Mouse (Mus musculus) heart, adult 2 months (tissue): ENCODE results near the gene Cdc16. TPM values are rescaled to one million over a fixed set of nuclear protein-coding genes. Genes with fewer than 3 reads are reported as not detected.
"Not testable (repeated sequence)": the region's sequence is repeated elsewhere in the genome, so short reads cannot be mapped to it uniquely, and the experiment has no call there.

Experiments
- DNase-seq, 2 experiments: peaks; one replicate each; pipeline ENCODE4 v3.0.0; 2021
- H3K27ac ChIP-seq: fragments of 200-600 bp; 2 replicates; pipeline ENCODE4 v1.8.1; 2022
- H3K27me3 ChIP-seq: fragments of 200-500 bp; 2 replicates; pipeline ENCODE4 v1.6.1; 2012; ENCODE audit warnings: mild to moderate bottlenecking, low read length, inconsistent platforms, mixed read lengths; ENCODE audit not compliant: control insufficient read depth, insufficient read depth
- H3K36me3 ChIP-seq: fragments of 200-500 bp; 2 replicates; pipeline ENCODE4 v1.6.1; 2012; ENCODE audit warnings: low read length, inconsistent platforms; ENCODE audit not compliant: control insufficient read depth, insufficient read depth
- H3K4me1 ChIP-seq: fragments of 200-500 bp; 2 replicates; pipeline ENCODE4 v1.6.1; 2011; ENCODE audit warnings: low read length; ENCODE audit not compliant: control insufficient read depth, insufficient read depth
- H3K4me3 ChIP-seq: fragments of 200-600 bp; 2 replicates; pipeline ENCODE4 v1.8.1; 2022
- H3K79me2 ChIP-seq: fragments of 200-500 bp; replicated peaks from 2 replicates; pipeline ENCODE4 v1.6.1; 2012; ENCODE audit warnings: mild to moderate bottlenecking, inconsistent platforms, low read length, moderate library complexity, mixed read lengths; ENCODE audit not compliant: control insufficient read depth, insufficient read depth
- H3K9ac ChIP-seq: fragments of 200-500 bp; 2 replicates; pipeline ENCODE4 v1.6.1; 2012; ENCODE audit warnings: low read depth, mild to moderate bottlenecking, control low read depth, inconsistent platforms, low read length, mixed read lengths
- CTCF ChIP-seq: fragments of 200-600 bp; IDR thresholded peaks from 2 replicates; pipeline ENCODE4 v1.8.1; 2022; ENCODE audit warnings: antibody characterized with exemption, mild to moderate bottlenecking, moderate library complexity
- EP300 ChIP-seq: fragments of 200-500 bp; IDR thresholded peaks from 2 replicates; pipeline ENCODE4 v1.6.1; 2011; ENCODE audit warnings: low read depth, low read length, control low read depth; ENCODE audit not compliant: insufficient read depth
- POLR2A ChIP-seq: fragments of 200-500 bp; IDR thresholded peaks from 2 replicates; pipeline ENCODE4 v1.6.1; 2011; ENCODE audit warnings: mild to moderate bottlenecking, low read depth, low read length, control low read depth; ENCODE audit not compliant: insufficient read depth
- WGBS: fragments of 180-500 bp; shearing (Covaris S2); methylation state at CpG from one replicate; pipeline ENCODE4 v1.1.7; 2018; 5-methylcytosine and 5-hydroxymethylcytosine counted together
- intact Hi-C: fragments of 180-260 bp; cut with DNase I; formaldehyde crosslinking; loops from one replicate; pipeline ENCODE4 v1.15.1; 2025
- polyA plus RNA-seq: library from polyadenylated mRNA; depleted of rRNA; stranded (reverse); fragments of >200 nt; gene quantifications from 2 replicates; pipeline ENCODE4 v1.2.3, GENCODE M21; 2012
- total RNA-seq, 2 experiments: library from RNA; stranded (reverse); gene quantifications; 2 replicates each; pipeline ENCODE4 v1.2.3; 2021

Gene Cdc16
- total and polyA plus RNA-seq, 3 experiments: 21.3 to 30.5 (median 28.1) TPM

DNA sequence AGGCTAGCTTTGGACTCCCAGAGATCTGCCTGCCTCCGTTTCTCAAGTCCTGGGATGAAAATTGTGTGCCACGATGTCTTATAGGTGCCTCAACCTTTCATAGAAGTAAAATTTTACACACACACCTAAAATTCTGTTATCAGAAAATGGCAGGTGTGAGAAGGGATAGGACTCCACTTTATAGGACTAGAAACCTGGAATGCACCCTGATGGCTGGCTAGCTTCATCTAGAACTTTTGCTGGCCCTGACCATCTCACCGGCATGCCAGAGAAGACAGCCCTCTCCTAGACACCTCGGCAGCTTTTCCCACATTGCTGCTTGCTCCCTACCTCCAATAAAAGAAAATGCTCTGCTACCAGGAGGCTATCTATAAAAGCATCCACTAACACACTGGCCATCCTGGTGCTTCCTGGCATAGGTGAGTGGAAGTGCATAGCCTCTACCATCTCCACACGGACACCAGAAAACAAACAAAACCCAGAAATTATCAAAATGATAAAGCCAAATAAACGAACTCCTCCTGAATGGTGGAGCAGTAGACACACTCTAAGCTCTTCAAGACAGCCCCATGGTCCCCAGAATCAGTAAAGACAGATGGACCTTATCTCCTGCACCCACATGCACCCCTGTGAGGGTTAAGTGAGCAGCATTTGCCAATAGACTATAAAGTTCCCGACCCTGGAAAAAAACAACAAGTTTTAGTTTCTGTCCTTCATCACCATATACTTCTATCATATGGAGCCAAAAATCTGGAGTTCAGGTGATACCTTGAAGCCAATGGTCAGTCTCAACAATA lies 16.5 kb upstream of the Cdc16 start:
- intact Hi-C loops: no loop called here
- 61% methylated on average over 7 of the region's 7 CpGs for WGBS

GRCm38 (mm10) chr8:13746212-13746611 lies 11.3 kb upstream of the Cdc16 start:
- H3K27ac ChIP-seq, H3K36me3 ChIP-seq, DNase-seq, H3K4me3 ChIP-seq, H3K4me1 ChIP-seq, H3K27me3 ChIP-seq, H3K79me2 ChIP-seq, intact Hi-C loops, H3K9ac ChIP-seq: not testable (repeated sequence)
- 93% methylated on average over 6 of the region's 6 CpGs for WGBS

More for the DNA sequence above, 16.5 kb upstream of the Cdc16 start:
- no peaks in the 10 kb centered on the region; the same call in 1 of the 2 replicates for H3K36me3 ChIP-seq
- no peaks in the 10 kb centered on the region for H3K79me2 ChIP-seq
- H3K4me1 ChIP-seq: peaks cover 3% of the 10 kb centered on the region
- peak overlapping the region; percentile 61 for H3K27ac ChIP-seq
- no peak overlapping the region for H3K4me3 ChIP-seq
- no peak overlapping the region for H3K9ac ChIP-seq
- no peak for DNase-seq
- TF ChIP-seq POLR2A (no peak), EP300 (no peak), CTCF (no peak)
- H3K27me3 ChIP-seq: no peaks in the 10 kb centered on the region

DNA sequence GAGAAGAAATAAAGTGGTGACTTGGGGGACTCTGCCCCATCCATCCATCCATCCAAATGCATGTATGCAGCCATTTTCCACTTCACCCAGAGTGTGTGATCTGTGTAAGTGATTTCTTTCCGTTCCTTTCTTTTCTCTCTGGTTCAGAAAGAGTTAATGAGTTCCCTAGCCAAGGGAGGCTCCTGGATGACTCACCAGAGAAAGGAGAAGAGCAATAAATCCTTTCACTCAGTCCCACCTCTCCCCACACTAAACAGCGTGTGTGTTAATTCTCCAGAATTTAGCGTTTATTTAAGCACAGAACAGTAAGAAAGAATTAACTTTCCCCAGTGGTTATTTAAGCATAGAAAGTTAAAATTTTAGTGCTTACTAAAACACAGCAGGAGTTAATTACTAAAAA lies 9.8 kb upstream of the Cdc16 start:
- H3K36me3 ChIP-seq: no peaks in the 10 kb centered on the region
- no peak overlapping the region for H3K27ac ChIP-seq
- TF ChIP-seq CTCF (no peak), EP300 (no peak), POLR2A (no peak)
- H3K4me1 ChIP-seq: no peaks in the 10 kb centered on the region; the same call in 1 of the 2 replicates
- no peaks in the 10 kb centered on the region for H3K79me2 ChIP-seq
- intact Hi-C loops: no loop called here
- WGBS: 32% methylated on average over 3 of the region's 3 CpGs
- no peak overlapping the region for H3K9ac ChIP-seq
- no peak overlapping the region for H3K4me3 ChIP-seq
- no peak for DNase-seq
- H3K27me3 ChIP-seq: no peaks in the 10 kb centered on the region

DNA sequence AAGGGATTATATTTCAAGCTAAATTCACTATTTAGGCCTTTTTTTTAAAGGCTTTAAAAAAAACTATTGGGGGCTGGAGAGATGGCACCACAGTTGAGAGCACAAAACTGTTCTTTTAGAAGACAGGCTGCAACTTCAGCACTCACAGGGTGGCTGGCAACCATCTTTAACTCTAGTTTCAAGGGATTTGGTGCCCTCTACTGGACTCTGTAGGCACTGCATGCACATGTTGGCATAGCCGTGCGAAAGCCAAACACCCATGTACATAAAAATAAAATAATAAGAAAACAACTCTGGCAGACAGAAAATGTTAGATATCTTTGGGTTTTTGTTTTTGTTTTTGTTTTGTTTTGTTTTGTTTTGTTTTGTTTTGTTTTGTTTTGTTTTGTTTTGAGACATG lies 3.8 kb upstream of the Cdc16 start:
- TF ChIP-seq EP300 (peak; percentile 64; the same call in 1 of the 2 replicates), POLR2A (no peak), CTCF (peak; percentile 92)
- DNase-seq: peak; percentile 66 to 85
- no peak overlapping the region for H3K9ac ChIP-seq
- H3K27me3 ChIP-seq: no peaks in the 10 kb centered on the region
- 20% methylated on average over 2 of the region's 2 CpGs for WGBS
- H3K4me3 ChIP-seq: no peak overlapping the region
- intact Hi-C loops: loop anchor here (1.0 to 2.0 kb wide), 4 partner anchors 77 to 342 kb away; partner anchors contain the start of gene Rasa3
- H3K79me2 ChIP-seq: peaks cover 2% of the 10 kb centered on the region; the same call in 1 of the 2 replicates
- peaks cover 5% of the 10 kb centered on the region for H3K4me1 ChIP-seq
- peaks cover 1% of the 10 kb centered on the region for H3K36me3 ChIP-seq
- no peak overlapping the region for H3K27ac ChIP-seq

GRCm38 (mm10) chr8:13756480-13756879 lies 996 bp upstream of the Cdc16 start:
- peaks cover 2% of the 10 kb centered on the region; the same call in 1 of the 2 replicates for H3K79me2 ChIP-seq
- TF ChIP-seq POLR2A: no peak
- TF ChIP-seq CTCF: no peak
- no peak for TF ChIP-seq EP300
- no peak overlapping the region for H3K9ac ChIP-seq
- 34% methylated on average over 7 of the region's 7 CpGs for WGBS
- peaks cover 2% of the 10 kb centered on the region for H3K36me3 ChIP-seq
- H3K27me3 ChIP-seq: no peaks in the 10 kb centered on the region
- no peak for DNase-seq
- H3K27ac ChIP-seq: peak overlapping the region; percentile 40; the same call in 1 of the 2 replicates
- no peak overlapping the region; the same call in 1 of the 2 replicates for H3K4me3 ChIP-seq
- intact Hi-C loops: loop anchor here (2.0 kb wide), 1 partner anchor 28 kb away; the partner anchor contains the start of gene Upf3a
- H3K4me1 ChIP-seq: peaks cover 7% of the 10 kb centered on the region
